Mouse (Mus musculus) neural tube, embryonic 11.5 days (tissue): ENCODE data around the gene Dll1. TPM values are rescaled to one million over a fixed set of nuclear protein-coding genes. Genes with fewer than 3 reads are reported as not detected.

Experiments used
- ATAC-seq: fragments of 200-750 bp; cut with Nextera tagmentation; 2 replicates; pipeline ENCODE4 v1.8.0; 2017; ENCODE audit warnings: moderate number of reproducible peaks, mild to moderate bottlenecking, moderate TSS enrichment, moderate library complexity; ENCODE audit not compliant: insufficient read depth, low FRiP score, low TSS enrichment
- DNase-seq: peaks from one replicate; pipeline ENCODE4 v3.0.0-alpha.2; 2015; ENCODE audit warnings: low spot score
- H3K27ac ChIP-seq: fragments of 300-500 bp; sonication (generic); 2 replicates; pipeline ENCODE4 v1.5.1; 2014; ENCODE audit warnings: low read depth, mild to moderate bottlenecking, low read length
- H3K27me3 ChIP-seq: fragments of 300-500 bp; sonication (generic); 2 replicates; pipeline ENCODE4 v1.6.1; 2014; ENCODE audit warnings: mild to moderate bottlenecking, low read length, mixed read lengths; ENCODE audit not compliant: control insufficient read depth, insufficient read depth
- H3K36me3 ChIP-seq: fragments of 300-500 bp; sonication (generic); 2 replicates; pipeline ENCODE4 v1.6.1; 2014; ENCODE audit warnings: mild to moderate bottlenecking, low read length, moderate library complexity, mixed read lengths; ENCODE audit not compliant: control insufficient read depth, insufficient read depth
- H3K4me1 ChIP-seq: fragments of 300-500 bp; sonication (generic); 2 replicates; pipeline ENCODE4 v1.6.1; 2014; ENCODE audit warnings: low read length, mixed read lengths; ENCODE audit not compliant: control insufficient read depth, insufficient read depth
- H3K4me2 ChIP-seq: fragments of 300-500 bp; sonication (generic); 2 replicates; pipeline ENCODE4 v1.6.1; 2014; ENCODE audit warnings: low read depth, mild to moderate bottlenecking, moderate library complexity
- H3K4me3 ChIP-seq: fragments of 300-500 bp; sonication (generic); 2 replicates; pipeline ENCODE4 v1.5.1; 2014; ENCODE audit warnings: low read depth, low read length
- H3K9ac ChIP-seq: fragments of 300-500 bp; sonication (generic); 2 replicates; pipeline ENCODE4 v1.6.1; 2014; ENCODE audit warnings: mild to moderate bottlenecking, low read length
- H3K9me3 ChIP-seq: fragments of 300-500 bp; sonication (generic); 2 replicates; pipeline ENCODE4 v1.6.1; 2016; ENCODE audit warnings: low read length; ENCODE audit not compliant: control insufficient read depth
- WGBS: fragments of 180-500 bp; shearing (Covaris S2); extraction: QIAGEN DNeasy Blood & Tissue Kit; methylation state at CpG from one replicate; pipeline ENCODE4 v1.1.7; 2014; 5-methylcytosine and 5-hydroxymethylcytosine counted together
- polyA plus RNA-seq: library from polyadenylated mRNA; unstranded; fragments of >200 nt; fragmentation: Nextera tagmentation; extraction: Ambion mirVana; gene quantifications from 2 replicates; pipeline ENCODE4 v1.2.1, GENCODE M21; 2014

Dll1 gene
- polyA plus RNA-seq, 1 experiment from 2014 or later, result 64.2 TPM

DNA sequence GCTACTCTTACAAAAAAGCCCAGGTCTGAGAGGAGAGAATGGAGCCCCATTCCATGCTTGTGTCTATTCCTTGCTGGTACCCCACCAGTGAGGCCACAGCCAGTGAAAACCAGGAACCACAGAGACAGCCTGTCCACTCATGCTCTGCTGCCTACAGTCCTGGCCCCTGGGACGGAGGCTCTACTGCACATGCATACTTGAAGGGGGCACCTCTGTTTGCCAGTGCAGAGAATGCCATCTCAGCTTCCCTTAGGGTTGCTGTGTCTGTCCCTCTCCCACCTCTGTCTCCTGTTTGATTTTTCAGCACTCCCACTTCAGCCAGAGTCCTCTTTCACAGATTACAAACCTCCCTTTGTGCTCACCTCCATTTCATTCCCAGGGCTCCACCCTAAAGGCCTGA is 34.2 kb upstream of the Dll1 start:
- 94% methylated on average over 1 of the region's 1 CpGs for WGBS
- no peak for ATAC-seq
- H3K36me3 ChIP-seq, result peaks cover 8% of the 10 kb centered on the region; the same call in 1 of the 2 replicates
- H3K4me3 ChIP-seq, result no peak overlapping the region
- H3K9me3 ChIP-seq, result no peaks in the 10 kb centered on the region
- H3K4me1 ChIP-seq, result no peaks in the 10 kb centered on the region
- no peak for DNase-seq
- no peak overlapping the region for H3K9ac ChIP-seq
- no peak overlapping the region for H3K27ac ChIP-seq
- H3K4me2 ChIP-seq, result no peak overlapping the region
- no peaks in the 10 kb centered on the region for H3K27me3 ChIP-seq

DNA sequence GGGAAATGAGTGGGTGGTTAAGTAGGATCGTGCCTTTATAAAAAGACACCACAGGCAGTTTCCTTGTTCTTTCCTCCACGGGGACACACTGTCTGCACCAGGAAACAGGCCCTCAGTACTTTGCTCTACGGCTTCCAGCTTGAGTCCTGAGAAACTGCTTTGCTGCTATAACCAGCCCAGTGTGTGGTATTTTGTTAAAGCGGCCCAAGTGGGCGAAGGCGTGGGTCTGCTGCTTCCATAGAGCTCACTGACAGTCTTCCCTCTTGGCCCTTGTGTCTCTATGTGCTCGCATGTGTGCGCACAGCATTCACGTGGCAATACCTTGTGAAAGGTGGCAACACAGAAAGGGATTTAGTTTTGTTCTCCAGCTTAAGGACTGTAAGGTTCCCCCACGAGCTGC is 32.6 kb upstream of the Dll1 start:
- H3K36me3 ChIP-seq, result peaks cover 8% of the 10 kb centered on the region; the same call in 1 of the 2 replicates
- ATAC-seq (no peak), DNase-seq (no peak)
- H3K4me1 ChIP-seq, result no peaks in the 10 kb centered on the region
- no peaks in the 10 kb centered on the region for H3K27me3 ChIP-seq
- no peak overlapping the region for H3K4me2 ChIP-seq
- H3K9me3 ChIP-seq, result no peaks in the 10 kb centered on the region
- no peak overlapping the region for H3K9ac ChIP-seq
- H3K27ac ChIP-seq, result no peak overlapping the region
- 89% methylated on average over 10 of the region's 10 CpGs for WGBS
- H3K4me3 ChIP-seq, result no peak overlapping the region

DNA sequence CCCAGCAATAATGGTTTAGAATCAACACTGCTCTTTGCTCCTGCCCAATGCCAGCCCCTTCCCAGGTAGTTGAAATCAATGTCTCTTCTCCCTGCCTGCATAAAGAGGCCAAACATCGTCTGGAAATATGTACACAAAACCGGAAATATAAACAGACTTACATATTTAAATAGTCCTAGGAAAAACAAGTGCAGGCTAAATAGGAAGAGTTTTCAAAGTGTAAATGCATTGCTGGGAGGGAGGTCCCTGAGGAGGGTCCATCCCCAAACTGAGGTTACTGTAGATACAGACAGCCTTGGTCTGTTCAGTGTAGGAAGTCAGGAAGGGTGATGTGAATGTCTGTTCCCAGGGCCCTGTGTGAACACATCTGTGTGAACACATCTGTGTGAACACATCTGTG is 29.9 kb upstream of the Dll1 start:
- Histone ChIP-seq H3K27me3 (no peaks in the 10 kb centered on the region), H3K4me2 (no peak overlapping the region), H3K27ac (no peak overlapping the region), H3K4me3 (no peak overlapping the region), H3K36me3 (peaks cover 15% of the 10 kb centered on the region; the same call in 1 of the 2 replicates), H3K4me1 (no peaks in the 10 kb centered on the region), H3K9me3 (no peaks in the 10 kb centered on the region), H3K9ac (no peak overlapping the region)
- DNase-seq, result no peak
- no peak for ATAC-seq
- WGBS, result 88% methylated on average over 2 of the region's 2 CpGs

DNA sequence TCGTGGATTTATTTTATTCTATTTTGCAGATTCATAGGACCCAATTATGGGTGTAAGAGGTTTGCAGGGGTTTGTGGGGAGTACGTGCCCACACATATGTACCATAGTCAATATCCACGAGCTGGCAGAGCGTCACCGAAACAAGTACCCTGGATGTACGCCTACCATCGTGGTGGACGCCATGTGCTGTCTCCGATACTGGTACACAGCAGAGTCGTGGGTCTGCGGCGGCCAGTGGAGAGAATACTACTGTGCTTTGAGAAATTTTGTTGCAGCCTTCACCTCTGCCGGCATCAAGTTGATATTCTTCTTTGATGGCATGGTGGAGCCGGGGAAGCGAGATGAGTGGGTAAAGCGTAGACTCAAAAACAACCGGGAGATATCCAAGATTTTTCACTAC is 25.0 kb upstream of the Dll1 start:
- no peak for ATAC-seq
- H3K36me3 ChIP-seq, result peaks cover 7% of the 10 kb centered on the region; the same call in 1 of the 2 replicates
- no peak overlapping the region for H3K4me3 ChIP-seq
- no peak overlapping the region for H3K9ac ChIP-seq
- DNase-seq, result no peak
- no peaks in the 10 kb centered on the region for H3K9me3 ChIP-seq
- no peak overlapping the region for H3K27ac ChIP-seq
- H3K4me1 ChIP-seq, result peaks cover 8% of the 10 kb centered on the region
- H3K27me3 ChIP-seq, result no peaks in the 10 kb centered on the region
- 97% methylated on average over 17 of the region's 17 CpGs for WGBS
- H3K4me2 ChIP-seq, result no peak overlapping the region

DNA sequence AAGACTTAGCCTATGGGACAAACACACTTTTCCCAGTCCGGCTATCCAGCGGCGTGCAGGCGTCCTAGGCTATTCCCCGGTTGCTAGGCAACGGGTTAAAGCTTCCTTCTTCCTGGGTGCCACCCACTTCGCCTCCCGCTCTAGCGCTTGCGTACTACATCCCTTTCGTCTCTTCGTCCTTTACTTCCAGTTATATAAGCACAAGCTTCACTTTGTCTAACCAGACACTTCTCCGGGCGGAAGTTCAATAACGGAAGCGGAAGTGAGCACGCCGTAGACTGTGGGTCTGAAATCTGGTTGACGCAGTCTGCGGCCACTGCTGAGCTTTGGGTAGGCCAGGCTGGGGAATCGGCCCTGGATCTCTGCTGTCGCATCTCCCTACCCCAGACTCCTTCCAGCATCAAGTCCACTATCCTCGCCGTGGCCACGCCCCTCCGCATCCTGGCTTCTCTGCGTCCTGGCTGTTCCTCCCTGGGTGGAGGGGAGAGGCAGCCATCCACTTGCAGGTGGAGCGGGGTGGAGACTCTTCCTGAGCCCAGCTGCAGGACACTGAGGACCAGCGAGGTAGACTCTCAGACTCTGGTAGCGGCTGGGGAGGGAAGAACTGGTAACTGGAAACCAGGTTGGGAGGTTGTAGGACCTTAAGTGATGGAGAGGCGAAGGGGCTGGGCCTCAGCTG is 19.5 kb upstream of the Dll1 start, which contains the start of gene Fam120b:
Gene Fam120b, plus strand, starts transcription at position 206 of the 679 bp plus-strand sequence.
- WGBS, result under 1% methylated on average over 30 of the region's 31 CpGs
- DNase-seq (peak; percentile 88), ATAC-seq (peak; percentile 95)
- peak within 1 kb of the TSS; percentile 93 for H3K9ac ChIP-seq
- H3K27ac ChIP-seq, result peak within 1 kb of the TSS; percentile 85
- no peaks in the 10 kb centered on the region for H3K27me3 ChIP-seq
- peak within 1 kb of the TSS; percentile 82 for H3K4me3 ChIP-seq
- peaks cover 16% of the 10 kb centered on the region for H3K4me1 ChIP-seq
- no peaks in the 10 kb centered on the region for H3K36me3 ChIP-seq
- peak within 1 kb of the TSS; percentile 89 for H3K4me2 ChIP-seq
- H3K9me3 ChIP-seq, result no peaks in the 10 kb centered on the region

DNA sequence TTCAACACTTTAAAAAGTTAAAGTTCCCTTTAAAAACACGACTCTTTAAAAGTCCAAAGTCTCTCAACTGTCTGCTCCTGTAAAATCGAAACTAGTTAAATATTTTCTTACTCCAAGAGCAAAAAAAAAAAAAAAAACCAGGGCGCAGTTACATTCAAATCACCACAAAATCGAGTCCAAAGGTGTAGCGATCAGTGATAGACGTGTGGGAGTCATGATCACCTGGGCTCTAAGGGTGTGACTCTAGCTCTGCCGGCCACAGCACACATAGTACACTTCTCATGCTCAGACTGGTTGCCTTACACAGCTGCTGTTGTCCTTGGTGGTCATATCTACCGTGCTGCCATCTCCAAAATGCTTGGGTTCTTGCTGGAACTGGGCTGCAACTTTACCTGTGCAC is 12.7 kb upstream of the Dll1 start:
- no peak overlapping the region for H3K4me3 ChIP-seq
- no peaks in the 10 kb centered on the region for H3K9me3 ChIP-seq
- H3K9ac ChIP-seq, result no peak overlapping the region
- no peak overlapping the region for H3K4me2 ChIP-seq
- 83% methylated on average over 8 of the region's 8 CpGs for WGBS
- H3K4me1 ChIP-seq, result no peaks in the 10 kb centered on the region
- H3K27me3 ChIP-seq, result no peaks in the 10 kb centered on the region
- DNase-seq, result no peak
- no peak overlapping the region for H3K27ac ChIP-seq
- no peak for ATAC-seq
- no peaks in the 10 kb centered on the region for H3K36me3 ChIP-seq

DNA sequence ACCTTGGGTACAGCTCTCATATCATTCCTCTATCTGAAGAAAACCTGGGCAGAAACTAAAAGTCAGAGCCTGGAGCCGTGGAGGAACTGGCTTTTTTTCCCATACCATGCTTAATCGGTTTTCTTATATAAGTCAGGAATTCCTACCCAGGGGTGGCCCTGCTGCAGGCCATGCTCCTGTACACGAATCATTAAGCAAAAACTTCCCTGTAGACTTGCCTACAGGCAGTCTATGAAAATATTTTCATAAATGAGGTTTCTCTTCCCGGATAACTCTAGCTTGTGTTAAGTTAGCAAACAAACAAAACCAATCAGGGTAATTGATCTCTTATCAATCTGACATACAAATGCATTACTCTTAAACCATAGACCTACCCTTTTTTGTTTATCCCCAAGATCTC is 12.2 kb upstream of the Dll1 start:
- Histone ChIP-seq H3K9ac (no peak overlapping the region), H3K4me3 (no peak overlapping the region), H3K4me2 (no peak overlapping the region), H3K27me3 (no peaks in the 10 kb centered on the region), H3K36me3 (no peaks in the 10 kb centered on the region), H3K27ac (no peak overlapping the region), H3K9me3 (no peaks in the 10 kb centered on the region), H3K4me1 (no peaks in the 10 kb centered on the region)
- DNase-seq (no peak), ATAC-seq (no peak)
- 77% methylated on average over 4 of the region's 4 CpGs for WGBS

DNA sequence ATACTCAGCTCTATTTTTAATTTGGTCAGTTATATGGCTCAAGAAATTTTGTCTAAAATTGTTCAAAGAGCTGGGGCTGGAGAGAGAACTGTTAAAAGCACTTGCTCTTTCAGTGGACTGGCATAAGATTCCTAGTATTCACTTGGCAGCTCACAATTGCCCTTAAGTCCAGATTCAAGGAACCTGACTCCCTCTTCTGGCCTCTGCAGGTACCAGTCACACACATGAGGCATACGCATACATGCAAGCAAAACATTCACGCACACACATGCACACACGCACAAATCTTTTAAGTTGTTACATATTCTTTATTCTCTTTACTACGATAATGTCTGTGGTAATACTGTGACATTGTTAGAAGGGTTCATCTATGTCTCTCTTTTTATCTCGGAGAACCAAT is 6.7 kb upstream of the Dll1 start:
- no peak for ATAC-seq
- no peak overlapping the region for H3K4me2 ChIP-seq
- H3K27me3 ChIP-seq, result 0 out of 2 replicates have a peak, but pooled peaks cover 5% of the 10 kb centered on the region
- no peak overlapping the region for H3K27ac ChIP-seq
- no peak for DNase-seq
- WGBS, result 92% methylated on average over 5 of the region's 5 CpGs
- H3K4me3 ChIP-seq, result no peak overlapping the region
- no peaks in the 10 kb centered on the region for H3K36me3 ChIP-seq
- peaks cover 25% of the 10 kb centered on the region for H3K4me1 ChIP-seq
- H3K9me3 ChIP-seq, result no peaks in the 10 kb centered on the region
- H3K9ac ChIP-seq, result no peak overlapping the region
